Mouse (Mus musculus) right cerebral cortex, postnatal 14 days (tissue): Measurements from ENCODE around the gene Lima1.
"Not testable (repeated sequence)": the region's sequence is repeated elsewhere in the genome, so short reads cannot be mapped to it uniquely, and the experiment has no call there.

ENCODE experiments used
- DNase-seq: peaks from one replicate; pipeline ENCODE4 v3.0.0; 2022

The Lima1 gene

GRCm38 (mm10) chr15:99801885-99802572, 73.2 kb downstream of the Lima1 start:
- DNase-seq = no peak

GRCm38 (mm10) chr15:99799706-99800105, 75.5 kb downstream of the Lima1 start:
- no peak for DNase-seq

GRCm38 (mm10) chr15:99797898-99798297, 77.4 kb downstream of the Lima1 start:
- DNase-seq = no peak

- no peak for DNase-seq
Measured at GRCm38 (mm10) chr15:99796735-99797134, 78.5 kb downstream of the Lima1 start.

GRCm38 (mm10) chr15:99796066-99796465, 79.2 kb downstream of the Lima1 start:
- no peak for DNase-seq

GRCm38 (mm10) chr15:99792221-99792815, 82.9 kb downstream of the Lima1 start:
- DNase-seq = no peak

GRCm38 (mm10) chr15:99791003-99791402, 84.3 kb downstream of the Lima1 start:
- no peak for DNase-seq

GRCm38 (mm10) chr15:99790464-99790863, 84.8 kb downstream of the Lima1 start:
- no peak for DNase-seq

- no peak for DNase-seq
Measured at GRCm38 (mm10) chr15:99787625-99788120, 87.6 kb downstream of the Lima1 start.

GRCm38 (mm10) chr15:99778677-99779335, 96.5 kb downstream of the Lima1 start:
- DNase-seq = no peak

GRCm38 (mm10) chr15:99778148-99778547, 97.1 kb downstream of the Lima1 start:
- DNase-seq = no peak

GRCm38 (mm10) chr15:99772925-99773324, 102.3 kb downstream of the Lima1 start:
- no peak for DNase-seq

- not testable (repeated sequence) for DNase-seq
Measured at GRCm38 (mm10) chr15:99772881-99772924, 102.6 kb downstream of the Lima1 start, which contains the start of gene Cers5. TSS of gene Cers5 (minus strand) at chr15:99772885.

- DNase-seq = peak; percentile 79
Measured at GRCm38 (mm10) chr15:99772277-99772880, 102.9 kb downstream of the Lima1 start.

- DNase-seq = peak; percentile 29
Measured at GRCm38 (mm10) chr15:99771601-99772276, 103.5 kb downstream of the Lima1 start.

GRCm38 (mm10) chr15:99771004-99771500, 104.2 kb downstream of the Lima1 start:
- DNase-seq = no peak

- DNase-seq = no peak
Measured at GRCm38 (mm10) chr15:99768761-99769160, 106.5 kb downstream of the Lima1 start.

GRCm38 (mm10) chr15:99767467-99767866, 107.8 kb downstream of the Lima1 start:
- no peak for DNase-seq

- no peak for DNase-seq
Measured at GRCm38 (mm10) chr15:99754204-99754603, 121.1 kb downstream of the Lima1 start.

- DNase-seq = no peak
Measured at GRCm38 (mm10) chr15:99740229-99740628, 135.0 kb downstream of the Lima1 start.

GRCm38 (mm10) chr15:99736675-99737074, 138.6 kb downstream of the Lima1 start:
- no peak for DNase-seq

GRCm38 (mm10) chr15:99735631-99736030, 139.6 kb downstream of the Lima1 start:
- peak; percentile 100 for DNase-seq

GRCm38 (mm10) chr15:99733186-99733585, 142.1 kb downstream of the Lima1 start:
- DNase-seq = no peak
